Mouse (Mus musculus): ENCODE data around the gene Cpsf6. TPM values are rescaled to one million over a fixed set of nuclear protein-coding genes. Genes with fewer than 3 reads are reported as not detected.

Cpsf6 gene
- polyA plus RNA-seq, 1 experiment, result 99.0 TPM

DNA sequence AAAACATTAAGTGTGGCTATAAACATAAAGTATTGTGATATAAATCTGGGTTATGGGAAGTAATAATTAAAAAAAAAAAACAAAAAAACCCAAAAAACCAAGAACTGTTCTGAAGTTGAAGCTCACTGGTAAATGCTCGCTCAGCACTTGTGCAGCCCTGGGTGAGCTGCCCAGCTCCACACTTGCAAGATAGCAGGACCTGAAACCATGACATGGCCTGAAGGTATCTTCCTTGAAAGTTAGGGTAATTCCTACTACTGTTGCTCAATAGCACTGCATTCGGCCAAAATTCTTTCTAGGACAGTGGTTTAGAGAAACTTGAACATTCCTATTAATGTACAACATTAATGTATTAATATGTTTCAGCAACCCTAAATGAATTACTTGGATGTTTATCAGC lies 66.7 kb downstream of the Cpsf6 start:
- no peak for TF ChIP-seq POLR2A (IDR thresholded peaks at IDR 0.05; ENCODE audit: low read depth, low read length)
- no peak overlapping the region for H3K4me3 ChIP-seq (ENCODE audit: insufficient read depth, low read length)
- H3K27ac ChIP-seq (ENCODE audit: insufficient read depth, low read length), result no peak overlapping the region
- no peaks in the 10 kb centered on the region for H3K4me1 ChIP-seq (ENCODE audit: control insufficient read depth, insufficient read depth, low read length)

DNA sequence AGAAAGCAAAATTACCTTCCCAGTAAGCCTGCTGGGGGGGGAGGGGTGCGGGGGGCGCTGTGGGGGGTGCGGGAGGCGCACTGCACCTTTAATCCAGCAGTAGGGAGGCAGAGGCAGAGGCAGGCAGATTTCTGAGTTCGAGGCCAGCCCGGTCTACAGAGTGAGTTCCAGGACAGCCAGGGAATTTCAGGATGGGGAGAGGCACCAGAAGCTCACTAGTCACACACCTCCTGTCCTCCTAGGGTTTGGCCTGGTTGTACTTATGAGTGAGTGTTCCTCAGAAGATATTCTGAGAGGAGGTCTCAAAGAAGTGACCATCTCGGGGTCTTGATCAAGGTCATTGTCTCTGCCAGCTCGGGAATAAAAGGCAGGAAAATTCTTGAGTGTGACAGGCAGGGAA lies 67.6 kb downstream of the Cpsf6 start:
- no peaks in the 10 kb centered on the region for H3K4me1 ChIP-seq (ENCODE audit: control insufficient read depth, insufficient read depth, low read length)
- TF ChIP-seq CTCF (IDR thresholded peaks at IDR 0.05; ENCODE audit: borderline replicate concordance, insufficient read depth, low read length), result no peak
- TF ChIP-seq POLR2A (IDR thresholded peaks at IDR 0.05; ENCODE audit: low read depth, low read length), result no peak
- no peak overlapping the region for H3K4me3 ChIP-seq (ENCODE audit: insufficient read depth, low read length)
- no peak overlapping the region for H3K27ac ChIP-seq (ENCODE audit: insufficient read depth, low read length)

DNA sequence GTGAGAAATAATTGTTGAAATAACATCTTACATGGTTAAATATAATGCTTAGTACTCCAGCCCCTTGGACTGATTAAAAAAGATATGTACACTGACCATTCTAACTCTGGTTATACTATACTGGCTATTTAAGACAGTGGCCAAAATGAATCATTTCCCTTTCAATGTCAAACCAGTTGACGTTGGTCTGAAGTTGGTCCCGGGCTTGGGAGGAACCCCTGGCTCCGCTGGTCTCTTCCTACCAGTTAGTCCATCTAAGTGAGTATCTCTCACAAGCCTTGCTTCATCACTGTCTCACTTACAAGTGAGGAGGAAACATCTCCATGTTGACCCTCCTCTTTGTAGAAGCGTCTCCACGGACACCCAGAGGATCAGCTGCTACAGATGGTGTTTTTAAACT lies 75.4 kb downstream of the Cpsf6 start:
- H3K4me1 ChIP-seq (ENCODE audit: control insufficient read depth, insufficient read depth, low read length), result no peaks in the 10 kb centered on the region
- TF ChIP-seq POLR2A (IDR thresholded peaks at IDR 0.05; ENCODE audit: low read depth, low read length) (no peak), CTCF (IDR thresholded peaks at IDR 0.05; ENCODE audit: borderline replicate concordance, insufficient read depth, low read length) (no peak)
- H3K4me3 ChIP-seq (ENCODE audit: insufficient read depth, low read length), result no peak overlapping the region
- no peak overlapping the region for H3K27ac ChIP-seq (ENCODE audit: insufficient read depth, low read length)

DNA sequence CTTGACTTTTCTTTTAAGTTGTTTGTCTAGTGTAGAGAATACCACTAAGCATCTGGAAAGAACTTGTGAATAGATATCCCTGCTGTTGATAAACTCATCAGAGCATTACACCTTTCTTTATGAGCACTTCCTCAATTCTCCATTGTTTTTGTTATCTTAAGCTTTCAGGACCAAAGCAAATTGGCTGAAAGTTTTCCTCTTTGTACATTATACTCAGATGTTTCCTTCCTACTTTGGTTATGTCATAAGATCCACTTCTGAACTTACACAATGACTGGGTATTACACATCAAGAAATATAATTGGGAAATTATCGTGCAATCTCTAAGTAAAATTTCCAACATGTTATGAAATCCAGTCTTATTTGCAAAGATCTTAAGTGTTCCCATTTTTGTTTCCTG lies 78.1 kb downstream of the Cpsf6 start:
- Histone ChIP-seq H3K27ac (ENCODE audit: insufficient read depth, low read length) (no peak overlapping the region), H3K4me1 (ENCODE audit: control insufficient read depth, insufficient read depth, low read length) (no peaks in the 10 kb centered on the region), H3K4me3 (ENCODE audit: insufficient read depth, low read length) (no peak overlapping the region)
- no peak for TF ChIP-seq CTCF (IDR thresholded peaks at IDR 0.05; ENCODE audit: borderline replicate concordance, insufficient read depth, low read length)

DNA sequence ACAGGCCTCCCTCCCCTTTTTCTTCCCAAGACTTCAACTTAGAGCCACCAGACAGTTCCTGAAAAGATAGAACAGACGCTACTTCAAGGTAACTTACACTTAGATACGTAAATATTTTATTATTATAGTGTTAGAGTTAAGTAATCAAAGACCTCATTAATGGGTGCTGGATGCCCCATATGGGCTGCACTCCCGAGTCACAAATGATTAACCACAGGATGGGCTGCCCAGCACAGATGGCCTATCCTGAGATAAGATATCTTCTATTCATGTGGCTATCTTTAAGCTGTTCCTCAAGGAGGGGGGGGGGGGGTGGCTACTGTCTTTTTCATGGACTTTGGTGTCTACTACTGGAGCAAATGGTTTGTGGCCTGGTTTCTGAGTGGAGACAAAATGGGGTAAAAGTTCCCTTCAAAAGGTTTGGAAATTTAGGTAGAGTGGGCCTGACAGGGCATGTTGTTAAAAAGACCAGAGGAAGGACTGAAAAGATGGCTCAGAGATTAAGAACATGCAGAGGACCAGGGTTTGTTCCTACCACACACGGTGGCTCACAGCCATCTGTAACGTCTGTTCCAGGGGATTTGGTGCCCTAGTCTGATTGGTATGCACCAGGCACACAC lies 79.8 kb downstream of the Cpsf6 start:
- Histone ChIP-seq H3K4me1 (ENCODE audit: control insufficient read depth, insufficient read depth, low read length) (no peaks in the 10 kb centered on the region), H3K27ac (ENCODE audit: insufficient read depth, low read length) (no peak overlapping the region), H3K4me3 (ENCODE audit: insufficient read depth, low read length) (no peak overlapping the region)
- TF ChIP-seq POLR2A (IDR thresholded peaks at IDR 0.05; ENCODE audit: low read depth, low read length) (no peak), CTCF (IDR thresholded peaks at IDR 0.05; ENCODE audit: borderline replicate concordance, insufficient read depth, low read length) (no peak)

DNA sequence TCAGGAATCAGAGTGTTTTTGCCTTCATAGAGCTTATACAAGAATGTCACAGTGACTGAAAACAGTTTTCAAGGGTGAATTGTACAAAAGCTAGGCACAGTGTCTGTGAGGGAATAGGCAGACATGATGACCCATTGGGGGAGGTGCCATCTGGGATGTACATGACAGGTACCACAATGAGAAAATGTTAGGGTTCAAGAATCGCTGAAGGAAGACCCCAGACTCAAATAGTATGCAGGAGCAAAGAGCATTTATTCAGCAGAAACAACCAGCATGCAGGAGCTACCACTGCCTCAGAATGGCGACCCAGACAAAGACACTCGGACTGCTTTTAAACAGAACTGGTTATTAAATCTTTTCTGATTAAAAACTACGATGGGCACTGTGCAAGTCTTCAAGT lies 80.7 kb downstream of the Cpsf6 start:
- no peak for TF ChIP-seq CTCF (IDR thresholded peaks at IDR 0.05; ENCODE audit: borderline replicate concordance, insufficient read depth, low read length)
- no peak for TF ChIP-seq POLR2A (IDR thresholded peaks at IDR 0.05; ENCODE audit: low read depth, low read length)
- H3K27ac ChIP-seq (ENCODE audit: insufficient read depth, low read length), result no peak overlapping the region

DNA sequence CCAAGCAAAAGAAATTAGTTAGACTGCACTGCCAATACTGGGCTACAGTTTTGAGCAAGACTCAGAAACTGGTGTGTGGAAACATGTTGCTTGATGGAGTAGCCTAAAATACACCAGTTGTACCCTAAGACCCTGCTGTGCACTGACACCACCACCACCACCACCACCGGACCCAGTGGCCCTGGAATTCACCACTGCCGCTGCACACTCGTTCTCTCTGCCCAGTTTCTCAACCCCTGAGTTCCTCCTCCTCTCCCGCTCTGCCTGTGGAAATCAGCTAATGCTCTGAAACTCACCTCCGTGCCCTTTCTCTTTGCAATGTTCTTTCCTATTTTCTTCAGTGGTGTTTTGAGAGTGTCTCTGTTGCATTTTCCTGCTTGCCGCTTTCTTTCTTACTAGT lies 81.5 kb downstream of the Cpsf6 start:
- H3K27ac ChIP-seq (ENCODE audit: insufficient read depth, low read length), result no peak overlapping the region
- no peak for TF ChIP-seq POLR2A (IDR thresholded peaks at IDR 0.05; ENCODE audit: low read depth, low read length)
- no peak overlapping the region for H3K4me3 ChIP-seq (ENCODE audit: insufficient read depth, low read length)

More for the DNA sequence above, 80.7 kb downstream of the Cpsf6 start:
- Histone ChIP-seq H3K4me3 (ENCODE audit: insufficient read depth, low read length) (no peak overlapping the region), H3K4me1 (ENCODE audit: control insufficient read depth, insufficient read depth, low read length) (no peaks in the 10 kb centered on the region)

More for the DNA sequence above, 81.5 kb downstream of the Cpsf6 start:
- no peaks in the 10 kb centered on the region for H3K4me1 ChIP-seq (ENCODE audit: control insufficient read depth, insufficient read depth, low read length)

Other genes starting within 250 kb of the Cpsf6 start
- gene Frs2, start 231.5 kb downstream of the Cpsf6 start, polyA plus RNA-seq (2011; ENCODE audit: insufficient read length, low read depth, missing spikeins), result 54.8 and 61.5 TPM in 2 replicates
- 37.9 and 44.6 TPM in 2 replicates for gene Yeats4, start 155.5 kb downstream of the Cpsf6 start, polyA plus RNA-seq (2011; ENCODE audit: insufficient read length, low read depth, missing spikeins)
- not detected in 2 replicates for gene 9530003J23Rik, start 141.3 kb downstream of the Cpsf6 start, polyA plus RNA-seq (2011; ENCODE audit: insufficient read length, low read depth, missing spikeins)
- 13.1 and 116 TPM in 2 replicates for gene Lyz2, start 97.7 kb downstream of the Cpsf6 start, polyA plus RNA-seq (2011; ENCODE audit: insufficient read length, low read depth, missing spikeins)
- 0.93 TPM in 1 of 2 replicates, not detected in the other for gene Lyz1, start 87.1 kb downstream of the Cpsf6 start, polyA plus RNA-seq (2011; ENCODE audit: insufficient read length, low read depth, missing spikeins)
- 1.4 and 1.6 TPM in 2 replicates for gene Cpm, start 249.5 kb upstream of the Cpsf6 start, polyA plus RNA-seq (2011; ENCODE audit: insufficient read length, low read depth, missing spikeins)